Mouse (Mus musculus) fat pad, adult 2 months (tissue): Measurements from ENCODE around the gene Hoga1.

Experiments used
- DNase-seq: peaks from one replicate; pipeline ENCODE4 v3.0.0-alpha.2; 2011; ENCODE audit warnings: low read depth, low spot score; ENCODE audit errors: extremely low read depth

Gene Hoga1

GRCm38 (mm10) chr19:42118596-42118995 is 73.2 kb downstream of the Hoga1 start:
- no peak for DNase-seq

- peak; percentile 40 for DNase-seq
Observed at GRCm38 (mm10) chr19:42120451-42120850, 75.0 kb downstream of the Hoga1 start.
